Mouse (Mus musculus) ES-E14 (cell line): ENCODE measurements at regions not wholly inside any gene's neighbourhood (a gene's known extent, or its start where the extent isn't known, plus 50 kb on each side); places are given as distances from the start of the nearest gene placed in this dataset.

Experiments used
- CHD2 ChIP-seq: IDR thresholded peaks from 2 replicates; pipeline ENCODE4 v1.6.1; 2014; ENCODE audit warnings: mild to moderate bottlenecking, low read depth, low read length, inconsistent platforms
- MAFK ChIP-seq: IDR thresholded peaks from 2 replicates; pipeline ENCODE4 v1.6.1; 2014; ENCODE audit warnings: mild to moderate bottlenecking, low read depth, low read length, inconsistent platforms; ENCODE audit not compliant: insufficient read depth

DNA sequence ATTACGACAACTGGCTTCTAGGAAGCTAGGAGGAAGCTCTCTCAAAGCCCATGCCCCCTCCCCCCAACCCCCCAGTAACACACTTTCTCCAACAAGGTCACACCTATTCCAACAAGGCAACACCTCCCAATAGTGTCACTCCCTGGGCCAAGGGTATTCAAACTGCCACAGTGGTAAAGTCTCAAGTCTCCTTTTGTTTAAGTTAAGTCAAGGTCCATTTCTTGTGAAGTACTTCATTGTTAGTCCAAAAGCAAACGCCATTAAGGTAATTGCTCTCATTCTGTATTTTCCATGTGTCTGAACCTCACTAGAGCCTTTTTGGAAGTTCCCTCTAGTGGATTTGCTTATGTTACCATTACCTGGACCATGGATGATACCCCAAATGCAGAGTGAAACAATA, 116.2 kb upstream of the Ubash3b start:
- TF ChIP-seq MAFK, result no peak
- no peak for TF ChIP-seq CHD2
